Mouse (Mus musculus) kidney, postnatal 0 days (tissue): ENCODE measurements around the gene Dcun1d2. TPM values are rescaled to one million over a fixed set of nuclear protein-coding genes. Genes with fewer than 3 reads are reported as not detected.
"Not testable (repeated sequence)": the region's sequence is repeated elsewhere in the genome, so short reads cannot be mapped to it uniquely, and the experiment has no call there.

Source experiments
- ATAC-seq: fragments of 200-750 bp; cut with Nextera tagmentation; replicated peaks from 2 replicates; pipeline ENCODE4 v1.8.0; 2017; ENCODE audit warnings: low read depth, moderate number of reproducible peaks, moderate TSS enrichment, moderate library complexity; ENCODE audit not compliant: low FRiP score
- DNase-seq: peaks from one replicate; pipeline ENCODE4 v3.0.0-alpha.2; 2016; ENCODE audit warnings: low spot score
- H3K27ac ChIP-seq: fragments of 300-500 bp; sonication (generic); 2 replicates; pipeline ENCODE4 v1.5.1; 2014; ENCODE audit warnings: mild to moderate bottlenecking
- H3K27me3 ChIP-seq: fragments of 300-500 bp; sonication (generic); 2 replicates; pipeline ENCODE4 v1.6.1; 2014; ENCODE audit warnings: low read length, mixed read lengths; ENCODE audit not compliant: insufficient read depth
- H3K36me3 ChIP-seq: fragments of 300-500 bp; sonication (generic); 2 replicates; pipeline ENCODE4 v1.6.1; 2014; ENCODE audit warnings: low read length, mixed read lengths; ENCODE audit not compliant: insufficient read depth
- H3K4me1 ChIP-seq: fragments of 300-500 bp; sonication (generic); replicated peaks from 2 replicates; pipeline ENCODE4 v1.6.1; 2014; ENCODE audit warnings: antibody characterized with exemption, low read length, mixed read lengths; ENCODE audit not compliant: insufficient read depth
- H3K4me2 ChIP-seq: fragments of 300-500 bp; sonication (generic); 2 replicates; pipeline ENCODE4 v1.6.1; 2014; ENCODE audit warnings: mild to moderate bottlenecking, low read length, moderate library complexity, mixed read lengths
- H3K4me3 ChIP-seq: fragments of 300-500 bp; sonication (generic); replicated peaks from 2 replicates; pipeline ENCODE4 v1.5.1; 2014; ENCODE audit warnings: low read depth, low read length
- H3K9ac ChIP-seq: fragments of 300-500 bp; sonication (generic); 2 replicates; pipeline ENCODE4 v1.6.1; 2014; ENCODE audit warnings: low read depth, low read length
- H3K9me3 ChIP-seq: fragments of 300-500 bp; sonication (generic); replicated peaks from 2 replicates; pipeline ENCODE4 v1.6.1; 2016; ENCODE audit warnings: low read length, inconsistent platforms, mixed read lengths
- CTCF ChIP-seq: IDR thresholded peaks from 2 replicates; pipeline ENCODE4 v1.5.1; 2016; ENCODE audit warnings: antibody characterized with exemption, low read depth, mild to moderate bottlenecking, moderate library complexity
- WGBS: fragments of 180-500 bp; shearing (Covaris S2); extraction: QIAGEN DNeasy Blood & Tissue Kit; methylation state at CpG from one replicate; pipeline ENCODE4 v1.1.7; 2014; 5-methylcytosine and 5-hydroxymethylcytosine counted together
- polyA plus RNA-seq: library from polyadenylated mRNA; unstranded; fragments of >200 nt; fragmentation: Nextera tagmentation; extraction: Ambion mirVana; gene quantifications from 2 replicates; pipeline ENCODE4 v1.2.1, GENCODE M21; 2015

Dcun1d2 gene
- 17.3 and 19.0 TPM in 2 replicates for polyA plus RNA-seq

DNA sequence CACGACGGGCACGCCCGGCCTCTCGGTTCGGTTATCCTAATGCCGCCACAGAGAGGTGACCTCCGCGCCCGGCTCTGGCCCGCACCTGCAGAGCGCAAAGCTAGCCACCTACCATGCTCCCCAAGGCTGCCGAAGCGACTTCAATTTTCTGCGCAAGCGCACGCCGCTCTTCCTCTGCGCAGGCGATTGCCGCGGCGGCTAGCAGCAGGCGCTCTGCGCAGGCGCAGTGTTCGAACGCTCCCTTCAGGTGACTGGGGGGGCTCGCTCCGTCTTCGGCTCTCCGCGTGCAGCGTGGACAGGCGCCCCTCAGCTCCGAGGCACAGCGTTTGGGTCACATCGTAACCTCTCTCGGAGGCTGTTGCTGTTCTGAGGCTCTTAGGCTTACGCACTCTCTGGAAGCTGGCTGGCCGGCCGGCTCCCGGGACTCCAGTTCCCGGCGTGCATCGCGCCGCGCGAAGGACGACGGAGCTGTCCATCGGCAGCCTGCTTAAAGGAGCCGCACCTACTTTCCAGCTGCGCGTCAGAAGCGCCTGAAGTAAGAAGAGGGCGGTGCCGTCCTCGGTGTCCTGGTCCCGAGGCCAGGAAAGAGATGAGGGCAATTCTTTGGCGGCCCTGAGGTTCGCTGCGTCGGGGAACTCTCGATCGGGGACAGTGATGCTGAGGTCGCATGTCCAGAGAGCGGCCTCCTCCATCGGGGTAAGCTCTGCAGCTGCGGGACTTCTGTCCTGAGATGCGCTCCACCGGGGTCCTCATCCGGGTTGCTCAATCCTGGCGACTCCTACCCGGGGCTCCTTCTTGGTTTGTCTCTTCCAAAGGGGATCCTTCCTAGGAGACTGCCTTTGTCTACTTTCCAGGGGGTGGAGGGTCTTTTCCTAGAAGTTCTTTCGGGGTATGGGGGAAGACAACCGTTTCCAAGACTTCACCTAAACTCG lies at the start of gene Dcun1d2, which contains the start of gene Tmco3:
TSS of gene Dcun1d2 (minus strand) at position 440 of the 932 bp plus-strand sequence.
TSS of gene Tmco3 (plus strand) at position 499 of the 932 bp plus-strand sequence.
- no peaks in the 10 kb centered on the region for H3K27me3 ChIP-seq
- WGBS: under 1% methylated on average over 79 of the region's 79 CpGs
- H3K9ac ChIP-seq: peak within 1 kb of the TSS; percentile 67

DNA sequence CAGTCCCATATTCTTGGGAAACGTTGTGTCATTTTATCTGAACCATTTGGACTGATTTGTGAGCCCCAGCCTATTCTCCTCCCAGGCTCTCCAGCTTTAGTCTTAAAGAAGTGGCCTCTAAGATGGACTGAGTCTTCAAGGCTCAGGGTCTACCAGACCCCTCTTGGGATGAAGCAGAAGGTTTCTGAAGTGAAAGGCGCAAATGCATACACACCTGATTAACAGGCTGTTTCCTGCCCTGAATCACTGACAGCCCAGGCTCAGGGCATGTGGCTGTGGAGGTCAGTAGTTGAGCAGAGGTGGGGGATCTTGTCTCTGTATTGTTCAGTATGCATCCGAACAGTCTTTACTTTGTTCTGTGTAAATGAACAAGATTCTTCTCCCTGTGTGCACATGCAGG lies 49.7 kb upstream of the Dcun1d2 start:
- no peak overlapping the region for H3K9ac ChIP-seq
- peaks cover 9% of the 10 kb centered on the region for H3K4me1 ChIP-seq
- no peaks in the 10 kb centered on the region for H3K9me3 ChIP-seq
- H3K4me2 ChIP-seq: no peak overlapping the region
- DNase-seq (no peak), ATAC-seq (no peak)
- no peak for TF ChIP-seq CTCF
- no peak overlapping the region for H3K27ac ChIP-seq
- 72% methylated on average over 3 of the region's 3 CpGs for WGBS
- H3K36me3 ChIP-seq: no peaks in the 10 kb centered on the region
- H3K27me3 ChIP-seq: no peaks in the 10 kb centered on the region
- no peak overlapping the region for H3K4me3 ChIP-seq

More for the DNA sequence above, at the start of gene Dcun1d2, which contains the start of gene Tmco3:
- H3K4me3 ChIP-seq: peak within 1 kb of the TSS; percentile 62
- peak within 1 kb of the TSS; percentile 93 for H3K27ac ChIP-seq
- no peaks in the 10 kb centered on the region for H3K9me3 ChIP-seq
- peak within 1 kb of the TSS; percentile 74 for H3K4me2 ChIP-seq
- ATAC-seq (peak; percentile 87), DNase-seq (peak; percentile 97)
- H3K36me3 ChIP-seq: peaks cover 4% of the 10 kb centered on the region; the same call in 1 of the 2 replicates
- peaks cover 15% of the 10 kb centered on the region for H3K4me1 ChIP-seq
- TF ChIP-seq CTCF: no peak

GRCm38 (mm10) chr8:13337245-13337644 lies 49.3 kb upstream of the Dcun1d2 start:
- not testable (repeated sequence) for H3K27ac ChIP-seq, H3K9ac ChIP-seq, ATAC-seq, H3K4me3 ChIP-seq, H3K4me2 ChIP-seq, DNase-seq, H3K27me3 ChIP-seq, H3K9me3 ChIP-seq, H3K36me3 ChIP-seq, H3K4me1 ChIP-seq
- 77% methylated on average over 6 of the region's 6 CpGs for WGBS

DNA sequence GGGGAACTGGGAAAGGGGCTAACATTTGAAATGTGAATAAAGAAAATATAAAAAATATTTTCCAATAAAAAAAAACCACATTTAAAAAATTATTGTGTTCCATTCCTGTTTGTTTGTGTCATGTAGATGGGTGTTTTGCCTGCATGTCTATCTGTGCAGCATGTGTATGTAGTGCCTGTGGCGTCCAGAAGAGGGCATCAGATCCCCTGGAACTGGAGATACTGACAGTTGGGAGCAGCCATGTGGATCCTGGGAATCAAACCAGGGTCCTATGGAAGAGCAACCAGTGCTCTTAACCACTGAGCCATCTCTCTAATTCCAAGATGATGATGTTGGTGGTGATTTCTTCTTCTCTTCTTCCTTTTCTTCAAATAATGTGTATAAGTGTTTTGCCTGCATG lies 46.7 kb upstream of the Dcun1d2 start:
- ATAC-seq (no peak), DNase-seq (no peak)
- Histone ChIP-seq H3K4me3 (no peak overlapping the region), H3K9ac (no peak overlapping the region), H3K9me3 (no peaks in the 10 kb centered on the region), H3K4me1 (0 out of 2 replicates have a peak, but pooled peaks cover 2% of the 10 kb centered on the region), H3K36me3 (no peaks in the 10 kb centered on the region), H3K27me3 (no peaks in the 10 kb centered on the region), H3K4me2 (no peak overlapping the region), H3K27ac (no peak overlapping the region)
- TF ChIP-seq CTCF: peak; percentile 36; the same call in 1 of the 2 replicates
- 62% methylated on average over 1 of the region's 1 CpGs for WGBS

- Histone ChIP-seq H3K4me3 (no peak overlapping the region), H3K27ac (no peak overlapping the region), H3K9me3 (no peaks in the 10 kb centered on the region), H3K9ac (no peak overlapping the region), H3K4me1 (no peaks in the 10 kb centered on the region), H3K27me3 (no peaks in the 10 kb centered on the region), H3K36me3 (no peaks in the 10 kb centered on the region), H3K4me2 (no peak overlapping the region)
- ATAC-seq (0 out of 2 replicates have a peak, but pooled peaks have one; percentile 29), DNase-seq (peak; percentile 67)
- 33% methylated on average over 5 of the region's 5 CpGs for WGBS
- peak; percentile 70 for TF ChIP-seq CTCF
These were observed 38.7 kb upstream of the Dcun1d2 start for GRCm38 (mm10) chr8:13326598-13326997.

DNA sequence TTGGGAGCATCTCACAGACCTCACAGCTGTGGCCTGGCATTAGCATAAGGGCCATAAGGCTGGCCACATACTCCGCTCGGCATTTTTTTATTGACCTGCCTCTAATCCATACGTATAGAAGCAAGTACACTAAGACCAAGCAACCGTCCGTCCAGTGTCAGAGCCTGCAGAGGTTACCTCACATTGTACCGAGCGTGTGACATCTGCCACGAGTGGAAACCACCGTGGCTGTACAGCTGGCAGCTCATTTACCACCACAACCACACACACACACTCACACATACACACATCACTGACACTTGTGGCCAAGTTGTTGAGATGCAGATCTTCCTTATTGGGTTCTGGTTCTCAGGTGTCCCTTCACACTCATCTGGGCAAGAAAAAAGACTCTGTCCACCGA lies 28.7 kb upstream of the Dcun1d2 start:
- Histone ChIP-seq H3K4me2 (no peak overlapping the region), H3K36me3 (peaks cover 16% of the 10 kb centered on the region; the same call in 1 of the 2 replicates), H3K9ac (no peak overlapping the region), H3K4me1 (no peaks in the 10 kb centered on the region), H3K4me3 (no peak overlapping the region), H3K9me3 (no peaks in the 10 kb centered on the region), H3K27ac (no peak overlapping the region), H3K27me3 (no peaks in the 10 kb centered on the region)
- ATAC-seq (no peak), DNase-seq (no peak)
- WGBS: 90% methylated on average over 10 of the region's 10 CpGs
- no peak for TF ChIP-seq CTCF
